Mouse (Mus musculus) ovary, postnatal 14 days (tissue): Measurements from ENCODE around the gene Ccdc88b.
"Not testable (repeated sequence)": the region's sequence is repeated elsewhere in the genome, so short reads cannot be mapped to it uniquely, and the experiment has no call there.

ENCODE experiments used
- DNase-seq: peaks from one replicate; pipeline ENCODE4 v3.0.0; 2022; ENCODE audit warnings: low spot score

The Ccdc88b gene

GRCm38 (mm10) chr19:6858031-6858430, at the start of gene Ccdc88b:
Ccdc88b (minus strand) TSS chr19:6858211.
- no peak for DNase-seq

GRCm38 (mm10) chr19:6907094-6907493, 49.1 kb upstream of the Ccdc88b start:
- DNase-seq: no peak

GRCm38 (mm10) chr19:6906199-6906598, 48.2 kb upstream of the Ccdc88b start:
- DNase-seq: no peak

DNA sequence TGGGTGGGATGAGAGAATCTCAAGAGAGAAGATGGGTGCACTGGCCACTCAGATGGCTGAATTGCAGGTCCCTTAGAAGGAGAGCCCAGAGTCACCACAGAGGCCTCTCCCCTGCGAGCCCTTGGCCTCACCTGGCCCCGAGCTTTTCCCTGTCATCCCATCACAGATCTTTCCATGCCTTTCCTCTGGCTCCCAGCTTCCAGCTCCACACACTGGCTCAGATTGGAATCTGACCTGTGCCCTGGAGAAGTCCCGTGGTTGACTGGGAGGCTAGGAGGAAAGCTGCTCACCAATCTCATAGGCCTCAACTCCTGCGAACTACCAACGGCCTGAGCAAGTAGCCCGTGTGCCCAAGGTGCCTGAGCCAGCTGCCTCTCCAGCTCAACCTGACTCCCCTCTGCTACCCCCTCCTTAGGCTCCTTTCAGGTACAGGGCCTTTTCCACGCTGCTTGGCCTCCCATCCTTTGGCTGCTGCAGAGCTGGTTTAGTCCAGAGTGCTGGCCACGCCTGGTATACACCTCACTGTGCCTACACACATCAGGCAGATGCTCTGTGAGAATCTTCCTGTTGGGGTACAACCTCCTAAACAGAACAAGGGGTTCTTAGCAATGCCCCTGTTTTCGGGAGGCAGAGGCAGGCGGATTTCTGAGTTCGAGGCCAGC, 47.6 kb upstream of the Ccdc88b start:
- no peak for DNase-seq

DNA sequence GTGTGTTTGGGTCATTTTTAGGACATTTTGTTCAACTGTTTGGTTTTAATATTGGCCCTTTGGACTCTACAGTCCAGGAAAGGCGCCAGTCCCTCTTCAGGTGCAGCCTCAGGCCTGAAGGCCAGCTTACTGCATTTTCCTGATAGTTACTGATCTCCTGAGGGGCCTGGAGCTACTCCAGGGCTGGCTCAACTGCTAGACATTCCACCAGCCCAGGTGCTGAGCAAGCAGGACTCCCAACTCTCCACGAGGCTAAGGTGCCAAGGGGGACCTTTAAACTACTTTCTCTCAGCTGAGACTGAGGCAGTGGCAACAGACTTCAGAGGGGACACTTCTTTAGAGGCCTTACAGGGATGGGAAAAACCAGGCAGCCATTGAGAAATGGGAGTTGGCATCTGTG, 46.8 kb upstream of the Ccdc88b start:
- DNase-seq: no peak

- no peak for DNase-seq
These were observed 45.0 kb upstream of the Ccdc88b start for GRCm38 (mm10) chr19:6903031-6903430.

- DNase-seq: no peak
These were observed 41.6 kb upstream of the Ccdc88b start for GRCm38 (mm10) chr19:6899641-6900040.

DNA sequence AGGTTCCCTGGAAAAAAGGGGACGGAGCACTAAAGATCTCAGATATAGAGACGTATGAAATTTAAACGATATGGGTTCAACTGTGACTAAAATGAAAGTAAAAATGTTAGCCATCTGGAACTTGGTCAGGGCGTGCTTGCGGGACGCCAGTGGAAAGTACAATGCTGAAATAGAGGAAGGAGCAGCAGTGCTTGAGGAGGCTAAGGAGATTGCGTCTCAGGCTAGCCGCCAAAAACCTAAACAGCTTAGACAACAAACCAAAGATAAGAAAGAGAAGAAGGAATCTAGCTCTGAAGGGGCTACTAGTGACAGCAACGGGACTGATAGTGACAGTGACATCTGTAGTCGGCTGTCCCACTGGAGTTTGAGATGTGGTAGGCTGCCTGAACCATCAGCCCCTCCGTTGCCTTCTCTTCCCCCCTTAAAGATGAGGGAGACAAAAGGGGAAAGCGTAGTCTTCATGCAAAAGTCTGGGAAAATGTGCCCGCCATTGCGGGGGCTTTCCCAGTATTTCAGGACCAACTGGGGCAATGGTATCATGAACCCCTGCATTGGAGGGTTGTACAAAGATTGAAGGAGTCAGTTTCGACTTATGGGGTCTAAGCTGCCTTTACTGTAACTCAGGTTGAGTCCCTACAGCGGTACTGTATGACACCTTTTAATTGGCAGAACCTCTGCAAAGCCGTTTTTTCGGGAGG, 37.7 kb upstream of the Ccdc88b start:
- not testable (repeated sequence) for DNase-seq

- DNase-seq: no peak
These were observed 35.9 kb upstream of the Ccdc88b start for GRCm38 (mm10) chr19:6893731-6894451.

GRCm38 (mm10) chr19:6892512-6892911, 34.5 kb upstream of the Ccdc88b start:
- DNase-seq: no peak

DNA sequence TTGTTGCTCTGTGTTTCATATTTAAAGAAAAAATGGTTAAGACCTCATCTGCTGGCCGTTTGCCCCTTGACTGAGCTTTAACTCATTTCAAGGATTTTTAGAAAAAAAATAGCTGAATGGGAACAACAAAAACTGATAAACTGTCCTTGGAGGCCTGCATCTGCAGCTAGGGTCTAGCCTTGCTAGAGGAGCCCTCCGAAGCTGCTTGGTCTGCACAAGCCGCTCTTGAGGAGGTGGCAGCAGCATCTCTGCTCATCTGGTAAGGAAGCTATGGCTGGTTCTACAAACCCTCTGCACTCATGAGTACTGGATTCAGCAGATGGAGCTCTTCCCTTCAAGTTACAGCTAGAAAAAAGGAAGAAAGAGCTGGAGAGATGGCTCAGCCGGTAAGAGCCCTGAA, 20.0 kb upstream of the Ccdc88b start:
- DNase-seq: no peak

GRCm38 (mm10) chr19:6876799-6877198, 18.8 kb upstream of the Ccdc88b start:
- DNase-seq: no peak

GRCm38 (mm10) chr19:6875834-6876233, 17.8 kb upstream of the Ccdc88b start:
- no peak for DNase-seq

GRCm38 (mm10) chr19:6874257-6874656, 16.2 kb upstream of the Ccdc88b start:
- no peak for DNase-seq

- DNase-seq: no peak
These were observed 14.7 kb upstream of the Ccdc88b start for GRCm38 (mm10) chr19:6872701-6873100.

- no peak for DNase-seq
These were observed 13.7 kb upstream of the Ccdc88b start for GRCm38 (mm10) chr19:6871574-6872271.

- no peak for DNase-seq
These were observed 11.3 kb upstream of the Ccdc88b start for GRCm38 (mm10) chr19:6869355-6869754.

- no peak for DNase-seq
These were observed 3.4 kb upstream of the Ccdc88b start for GRCm38 (mm10) chr19:6861451-6861850.

- DNase-seq: no peak
These were observed 2.7 kb upstream of the Ccdc88b start for GRCm38 (mm10) chr19:6860706-6861105.

- no peak for DNase-seq
These were observed 2.0 kb upstream of the Ccdc88b start for GRCm38 (mm10) chr19:6859971-6860370.

- DNase-seq: no peak
These were observed 1.1 kb upstream of the Ccdc88b start for GRCm38 (mm10) chr19:6859032-6859651.

DNA sequence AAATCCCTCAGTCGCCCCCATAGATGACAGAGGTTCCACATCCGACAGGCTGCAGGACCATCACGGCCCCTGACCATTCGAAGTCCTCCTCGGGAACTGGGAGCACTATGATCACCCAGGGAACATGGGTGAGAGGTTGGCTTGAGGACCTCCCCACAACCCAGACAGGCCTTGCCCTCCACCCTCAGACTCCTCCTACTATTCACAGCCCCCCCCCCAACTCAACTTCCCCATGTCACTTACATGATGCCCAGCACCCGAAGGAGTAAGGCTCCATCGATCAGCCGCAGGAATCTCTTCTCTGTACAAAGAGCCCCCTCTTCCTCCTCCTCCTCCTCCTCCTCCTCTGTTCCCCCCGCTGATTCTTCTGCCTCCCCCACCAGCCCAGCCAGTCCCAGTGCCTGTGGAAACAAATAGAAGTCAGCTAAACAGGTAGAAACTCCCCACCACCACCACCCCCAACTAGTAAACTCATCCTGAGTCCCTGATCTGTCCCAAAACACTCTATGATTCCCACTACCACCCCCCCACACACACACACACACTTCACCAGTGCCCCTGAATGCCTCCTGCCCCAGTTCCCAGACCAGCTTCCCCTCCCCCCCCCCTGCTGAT, 513 bp downstream of the Ccdc88b start:
- no peak for DNase-seq
